Mouse (Mus musculus) embryonic facial prominence, embryonic 14.5 days (tissue): ENCODE measurements around the gene Prr18. TPM values are rescaled to one million over a fixed set of nuclear protein-coding genes. Genes with fewer than 3 reads are reported as not detected.

ENCODE experiments used
- ATAC-seq: fragments of 200-750 bp; cut with Nextera tagmentation; 2 replicates; pipeline ENCODE4 v1.8.0; 2017; ENCODE audit warnings: low read depth, moderate number of reproducible peaks, moderate TSS enrichment
- DNase-seq: peaks from one replicate; pipeline ENCODE4 v3.0.0-alpha.2; 2015; ENCODE audit warnings: low spot score
- H3K27ac ChIP-seq: fragments of 300-500 bp; sonication (generic); replicated peaks from 2 replicates; pipeline ENCODE4 v1.5.1; 2014; ENCODE audit warnings: low read depth, mild to moderate bottlenecking, low read length, moderate library complexity
- H3K27me3 ChIP-seq: fragments of 300-500 bp; sonication (generic); replicated peaks from 2 replicates; pipeline ENCODE4 v1.6.1; 2014; ENCODE audit warnings: low read length; ENCODE audit not compliant: control insufficient read depth, insufficient read depth
- H3K36me3 ChIP-seq: fragments of 300-500 bp; sonication (generic); 2 replicates; pipeline ENCODE4 v1.6.1; 2014; ENCODE audit warnings: low read length, mixed read lengths; ENCODE audit not compliant: control insufficient read depth, insufficient read depth
- H3K4me1 ChIP-seq: fragments of 300-500 bp; sonication (generic); 2 replicates; pipeline ENCODE4 v1.6.1; 2014; ENCODE audit warnings: antibody characterized with exemption, low read length; ENCODE audit not compliant: control insufficient read depth, insufficient read depth
- H3K4me2 ChIP-seq: fragments of 300-500 bp; sonication (generic); 2 replicates; pipeline ENCODE4 v1.6.1; 2014; ENCODE audit warnings: low read depth, mild to moderate bottlenecking, low read length, moderate library complexity, mixed read lengths
- H3K4me3 ChIP-seq: fragments of 300-500 bp; sonication (generic); 2 replicates; pipeline ENCODE4 v1.5.1; 2014; ENCODE audit warnings: low read depth, mild to moderate bottlenecking, low read length
- H3K9ac ChIP-seq: fragments of 300-500 bp; sonication (generic); 2 replicates; pipeline ENCODE4 v1.6.1; 2014; ENCODE audit warnings: low read depth, mild to moderate bottlenecking, low read length, moderate library complexity, mixed read lengths
- H3K9me3 ChIP-seq: fragments of 300-500 bp; sonication (generic); 2 replicates; pipeline ENCODE4 v1.6.1; 2016; ENCODE audit warnings: low read length; ENCODE audit not compliant: control insufficient read depth
- WGBS: fragments of 180-500 bp; shearing (Covaris S2); extraction: QIAGEN DNeasy Blood & Tissue Kit; methylation state at CpG from one replicate; pipeline ENCODE4 v1.1.7; 2014; 5-methylcytosine and 5-hydroxymethylcytosine counted together
- polyA plus RNA-seq: library from polyadenylated mRNA; unstranded; fragments of >200 nt; fragmentation: Nextera tagmentation; extraction: Ambion mirVana; gene quantifications from 2 replicates; pipeline ENCODE4 v1.2.1, GENCODE M21; 2014

The Prr18 gene
- polyA plus RNA-seq, 1 experiment from 2014 or later = 1.0 TPM

- no peaks in the 10 kb centered on the region for H3K4me1 ChIP-seq
- no peaks in the 10 kb centered on the region for H3K9me3 ChIP-seq
- WGBS = 83% methylated on average over 4 of the region's 4 CpGs
- no peak for ATAC-seq
- H3K27me3 ChIP-seq = no peaks in the 10 kb centered on the region
- DNase-seq = no peak
- no peak overlapping the region for H3K4me3 ChIP-seq
- no peak overlapping the region for H3K9ac ChIP-seq
- H3K27ac ChIP-seq = no peak overlapping the region
- H3K36me3 ChIP-seq = no peaks in the 10 kb centered on the region
- H3K4me2 ChIP-seq = no peak overlapping the region
These were observed 11.7 kb downstream of the Prr18 start for GRCm38 (mm10) chr17:8348941-8349340.

- DNase-seq (no peak), ATAC-seq (no peak)
- no peaks in the 10 kb centered on the region for H3K4me1 ChIP-seq
- H3K27ac ChIP-seq = no peak overlapping the region
- H3K4me2 ChIP-seq = no peak overlapping the region
- 73% methylated on average over 7 of the region's 7 CpGs for WGBS
- no peaks in the 10 kb centered on the region for H3K27me3 ChIP-seq
- H3K9me3 ChIP-seq = no peaks in the 10 kb centered on the region
- no peak overlapping the region for H3K9ac ChIP-seq
- H3K4me3 ChIP-seq = no peak overlapping the region
- H3K36me3 ChIP-seq = no peaks in the 10 kb centered on the region
These were observed 13.8 kb downstream of the Prr18 start for GRCm38 (mm10) chr17:8351088-8351487.

- Histone ChIP-seq H3K4me3 (no peak within 1 kb of the TSS), H3K27ac (no peak within 1 kb of the TSS), H3K4me1 (no peaks in the 10 kb centered on the region), H3K36me3 (no peaks in the 10 kb centered on the region), H3K9ac (no peak within 1 kb of the TSS), H3K9me3 (no peaks in the 10 kb centered on the region), H3K27me3 (no peaks in the 10 kb centered on the region), H3K4me2 (no peak within 1 kb of the TSS)
- no peak for ATAC-seq
- WGBS = 84% methylated on average over 6 of the region's 6 CpGs
- no peak for DNase-seq
These were observed 18.4 kb downstream of the Prr18 start, which contains the start of gene T2 for GRCm38 (mm10) chr17:8355692-8356091. T2 (plus strand) TSS chr17:8355992.

GRCm38 (mm10) chr17:8357498-8357897 is 20.2 kb downstream of the Prr18 start:
- no peak overlapping the region for H3K4me2 ChIP-seq
- no peaks in the 10 kb centered on the region for H3K9me3 ChIP-seq
- H3K4me3 ChIP-seq = no peak overlapping the region
- WGBS = 80% methylated on average over 6 of the region's 6 CpGs
- ATAC-seq = no peak
- H3K27me3 ChIP-seq = no peaks in the 10 kb centered on the region
- H3K4me1 ChIP-seq = peaks cover 12% of the 10 kb centered on the region
- DNase-seq = no peak
- H3K36me3 ChIP-seq = no peaks in the 10 kb centered on the region
- no peak overlapping the region for H3K9ac ChIP-seq
- H3K27ac ChIP-seq = no peak overlapping the region

- ATAC-seq = no peak
- no peak overlapping the region for H3K4me2 ChIP-seq
- no peaks in the 10 kb centered on the region for H3K9me3 ChIP-seq
- WGBS = 91% methylated on average over 5 of the region's 5 CpGs
- no peak for DNase-seq
- H3K4me1 ChIP-seq = peaks cover 13% of the 10 kb centered on the region
- H3K27ac ChIP-seq = no peak overlapping the region
- no peaks in the 10 kb centered on the region for H3K27me3 ChIP-seq
- no peaks in the 10 kb centered on the region for H3K36me3 ChIP-seq
- H3K9ac ChIP-seq = no peak overlapping the region
- no peak overlapping the region for H3K4me3 ChIP-seq
These were observed 23.6 kb downstream of the Prr18 start for GRCm38 (mm10) chr17:8360876-8361275.

GRCm38 (mm10) chr17:8361281-8362103 is 24.2 kb downstream of the Prr18 start:
- H3K27ac ChIP-seq = no peak overlapping the region
- no peak overlapping the region for H3K4me2 ChIP-seq
- H3K36me3 ChIP-seq = no peaks in the 10 kb centered on the region
- no peaks in the 10 kb centered on the region for H3K9me3 ChIP-seq
- peaks cover 13% of the 10 kb centered on the region for H3K4me1 ChIP-seq
- 61% methylated on average over 10 of the region's 10 CpGs for WGBS
- no peak overlapping the region for H3K9ac ChIP-seq
- DNase-seq (peak; percentile 53), ATAC-seq (0 out of 2 replicates have a peak, but pooled peaks have one; percentile 6)
- no peak overlapping the region for H3K4me3 ChIP-seq
- no peaks in the 10 kb centered on the region for H3K27me3 ChIP-seq

GRCm38 (mm10) chr17:8367514-8368480 is 30.5 kb downstream of the Prr18 start:
- H3K9ac ChIP-seq = peak overlapping the region; percentile 40; the same call in 1 of the 2 replicates
- H3K36me3 ChIP-seq = no peaks in the 10 kb centered on the region
- H3K27me3 ChIP-seq = no peaks in the 10 kb centered on the region
- 14% methylated on average over 19 of the region's 20 CpGs for WGBS
- H3K4me3 ChIP-seq = no peak overlapping the region
- H3K4me1 ChIP-seq = peaks cover 30% of the 10 kb centered on the region
- H3K27ac ChIP-seq = peak overlapping the region; percentile 73
- H3K9me3 ChIP-seq = no peaks in the 10 kb centered on the region
- DNase-seq (peak; percentile 69), ATAC-seq (peak; percentile 45; the same call in 1 of the 2 replicates)
- H3K4me2 ChIP-seq = peak overlapping the region; percentile 39

GRCm38 (mm10) chr17:8368570-8368969 is 31.3 kb downstream of the Prr18 start:
- H3K27me3 ChIP-seq = no peaks in the 10 kb centered on the region
- no peaks in the 10 kb centered on the region for H3K36me3 ChIP-seq
- H3K4me1 ChIP-seq = peaks cover 30% of the 10 kb centered on the region
- H3K27ac ChIP-seq = no peak overlapping the region; the same call in 1 of the 2 replicates
- 22% methylated on average over 8 of the region's 8 CpGs for WGBS
- peak overlapping the region; percentile 39; the same call in 1 of the 2 replicates for H3K4me2 ChIP-seq
- ATAC-seq = peak; percentile 38; the same call in 1 of the 2 replicates
- no peaks in the 10 kb centered on the region for H3K9me3 ChIP-seq
- peak; percentile 76 for DNase-seq
- H3K9ac ChIP-seq = no peak overlapping the region
- no peak overlapping the region for H3K4me3 ChIP-seq
